Mouse (Mus musculus) kidney, postnatal 0 days (tissue): ENCODE data around the gene Hist3h2a. TPM values are rescaled to one million over a fixed set of nuclear protein-coding genes. Genes with fewer than 3 reads are reported as not detected.

Source experiments
- ATAC-seq: fragments of 200-750 bp; cut with Nextera tagmentation; replicated peaks from 2 replicates; pipeline ENCODE4 v1.8.0; 2017; ENCODE audit warnings: low read depth, moderate number of reproducible peaks, moderate TSS enrichment, moderate library complexity; ENCODE audit not compliant: low FRiP score
- DNase-seq: peaks from one replicate; pipeline ENCODE4 v3.0.0-alpha.2; 2016; ENCODE audit warnings: low spot score
- H3K27ac ChIP-seq: fragments of 300-500 bp; sonication (generic); 2 replicates; pipeline ENCODE4 v1.5.1; 2014; ENCODE audit warnings: mild to moderate bottlenecking
- H3K27me3 ChIP-seq: fragments of 300-500 bp; sonication (generic); 2 replicates; pipeline ENCODE4 v1.6.1; 2014; ENCODE audit warnings: low read length, mixed read lengths; ENCODE audit not compliant: insufficient read depth
- H3K36me3 ChIP-seq: fragments of 300-500 bp; sonication (generic); 2 replicates; pipeline ENCODE4 v1.6.1; 2014; ENCODE audit warnings: low read length, mixed read lengths; ENCODE audit not compliant: insufficient read depth
- H3K4me1 ChIP-seq: fragments of 300-500 bp; sonication (generic); replicated peaks from 2 replicates; pipeline ENCODE4 v1.6.1; 2014; ENCODE audit warnings: antibody characterized with exemption, low read length, mixed read lengths; ENCODE audit not compliant: insufficient read depth
- H3K4me2 ChIP-seq: fragments of 300-500 bp; sonication (generic); 2 replicates; pipeline ENCODE4 v1.6.1; 2014; ENCODE audit warnings: mild to moderate bottlenecking, low read length, moderate library complexity, mixed read lengths
- H3K4me3 ChIP-seq: fragments of 300-500 bp; sonication (generic); replicated peaks from 2 replicates; pipeline ENCODE4 v1.5.1; 2014; ENCODE audit warnings: low read depth, low read length
- H3K9ac ChIP-seq: fragments of 300-500 bp; sonication (generic); 2 replicates; pipeline ENCODE4 v1.6.1; 2014; ENCODE audit warnings: low read depth, low read length
- H3K9me3 ChIP-seq: fragments of 300-500 bp; sonication (generic); replicated peaks from 2 replicates; pipeline ENCODE4 v1.6.1; 2016; ENCODE audit warnings: low read length, inconsistent platforms, mixed read lengths
- CTCF ChIP-seq: IDR thresholded peaks from 2 replicates; pipeline ENCODE4 v1.5.1; 2016; ENCODE audit warnings: antibody characterized with exemption, low read depth, mild to moderate bottlenecking, moderate library complexity
- WGBS: fragments of 180-500 bp; shearing (Covaris S2); extraction: QIAGEN DNeasy Blood & Tissue Kit; methylation state at CpG from one replicate; pipeline ENCODE4 v1.1.7; 2014; 5-methylcytosine and 5-hydroxymethylcytosine counted together
- polyA plus RNA-seq: library from polyadenylated mRNA; unstranded; fragments of >200 nt; fragmentation: Nextera tagmentation; extraction: Ambion mirVana; gene quantifications from 2 replicates; pipeline ENCODE4 v1.2.1, GENCODE M21; 2015

Hist3h2a gene
- polyA plus RNA-seq: 40.9 and 41.2 TPM in 2 replicates

DNA sequence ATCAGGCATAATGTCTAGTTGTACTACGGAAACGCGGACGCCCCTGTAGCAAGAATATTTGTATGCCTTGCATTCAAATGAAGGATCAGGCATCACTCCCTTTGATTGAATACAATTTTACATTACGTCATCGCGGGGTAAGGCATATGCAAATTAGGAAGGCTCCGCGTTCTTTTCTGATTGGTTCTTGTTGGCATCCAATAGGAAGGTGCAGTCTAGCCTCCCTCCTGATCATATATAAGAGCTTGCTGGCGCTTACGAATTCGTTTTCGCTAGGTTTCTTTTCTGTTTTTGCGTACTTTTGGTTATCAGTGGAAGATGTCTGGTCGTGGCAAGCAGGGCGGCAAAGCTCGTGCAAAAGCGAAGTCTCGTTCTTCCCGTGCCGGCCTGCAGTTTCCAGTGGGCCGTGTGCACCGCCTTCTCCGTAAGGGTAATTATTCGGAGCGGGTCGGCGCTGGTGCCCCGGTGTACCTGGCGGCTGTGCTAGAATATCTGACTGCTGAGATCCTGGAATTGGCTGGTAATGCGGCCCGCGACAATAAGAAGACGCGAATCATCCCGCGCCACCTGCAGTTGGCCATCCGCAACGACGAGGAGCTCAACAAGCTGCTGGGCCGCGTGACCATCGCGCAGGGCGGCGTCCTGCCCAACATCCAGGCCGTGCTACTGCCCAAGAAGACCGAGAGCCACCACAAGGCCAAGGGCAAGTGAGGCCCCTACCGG lies at the start of gene Hist3h2a, which contains the start of gene Trim17:
Gene Hist3h2a, plus strand, starts transcription at position 266 of the 723 bp plus-strand sequence.
Gene Trim17, plus strand, starts transcription at position 266 of the 723 bp plus-strand sequence.
- Histone ChIP-seq H3K27ac (peak within 1 kb of the TSS; percentile 97), H3K27me3 (no peaks in the 10 kb centered on the region; the same call in 1 of the 2 replicates), H3K9ac (peak within 1 kb of the TSS; percentile 87), H3K4me1 (peaks cover 10% of the 10 kb centered on the region; the same call in 1 of the 2 replicates), H3K36me3 (no peaks in the 10 kb centered on the region), H3K4me2 (peak within 1 kb of the TSS; percentile 66), H3K4me3 (peak within 1 kb of the TSS; percentile 76), H3K9me3 (no peaks in the 10 kb centered on the region)
- peak; percentile 92 for ATAC-seq
- peak; percentile 99 for DNase-seq
- WGBS: under 1% methylated on average over 49 of the region's 49 CpGs
- TF ChIP-seq CTCF: peak; percentile 66

- DNase-seq: peak; percentile 83
- no peak for TF ChIP-seq CTCF
- no peaks in the 10 kb centered on the region for H3K27me3 ChIP-seq
- H3K9ac ChIP-seq: no peak overlapping the region
- 0 out of 2 replicates have a peak, but pooled peaks cover 4% of the 10 kb centered on the region for H3K36me3 ChIP-seq
- H3K4me3 ChIP-seq: no peak overlapping the region
- WGBS: 58% methylated on average over 6 of the region's 6 CpGs
- H3K27ac ChIP-seq: no peak overlapping the region
- H3K9me3 ChIP-seq: no peaks in the 10 kb centered on the region
- no peaks in the 10 kb centered on the region for H3K4me1 ChIP-seq
- no peak overlapping the region for H3K4me2 ChIP-seq
- ATAC-seq: no peak
Observed at GRCm38 (mm10) chr11:58904838-58905237, 49.6 kb upstream of the Hist3h2a start.

DNA sequence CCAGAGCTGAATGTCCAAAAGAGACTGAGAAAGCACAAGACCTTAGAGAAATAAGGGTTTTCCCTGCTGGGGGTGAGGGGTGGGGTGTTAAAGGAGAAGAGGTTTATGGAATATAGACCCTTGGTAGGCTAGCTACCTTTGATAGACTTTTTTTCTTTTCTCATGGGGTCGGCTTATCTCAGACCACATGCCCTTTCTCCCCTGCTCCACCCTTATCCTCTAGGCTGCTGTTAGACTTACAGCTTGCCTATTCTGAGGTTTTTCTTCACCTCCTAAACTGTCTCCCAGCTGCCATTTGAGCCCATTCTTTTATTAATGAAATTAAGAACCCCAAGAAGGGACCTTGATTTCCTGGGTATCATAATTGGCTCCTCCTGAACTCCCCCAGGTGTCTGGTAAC lies 40.7 kb upstream of the Hist3h2a start:
- WGBS: 82% methylated on average over 1 of the region's 1 CpGs
- no peak for TF ChIP-seq CTCF
- DNase-seq (no peak), ATAC-seq (no peak)
- Histone ChIP-seq H3K4me3 (no peak overlapping the region; the same call in 1 of the 2 replicates), H3K4me1 (peaks cover 6% of the 10 kb centered on the region; the same call in 1 of the 2 replicates), H3K36me3 (no peaks in the 10 kb centered on the region), H3K27ac (no peak overlapping the region), H3K27me3 (no peaks in the 10 kb centered on the region), H3K9ac (no peak overlapping the region), H3K9me3 (no peaks in the 10 kb centered on the region), H3K4me2 (peak overlapping the region; percentile 58; the same call in 1 of the 2 replicates)

DNA sequence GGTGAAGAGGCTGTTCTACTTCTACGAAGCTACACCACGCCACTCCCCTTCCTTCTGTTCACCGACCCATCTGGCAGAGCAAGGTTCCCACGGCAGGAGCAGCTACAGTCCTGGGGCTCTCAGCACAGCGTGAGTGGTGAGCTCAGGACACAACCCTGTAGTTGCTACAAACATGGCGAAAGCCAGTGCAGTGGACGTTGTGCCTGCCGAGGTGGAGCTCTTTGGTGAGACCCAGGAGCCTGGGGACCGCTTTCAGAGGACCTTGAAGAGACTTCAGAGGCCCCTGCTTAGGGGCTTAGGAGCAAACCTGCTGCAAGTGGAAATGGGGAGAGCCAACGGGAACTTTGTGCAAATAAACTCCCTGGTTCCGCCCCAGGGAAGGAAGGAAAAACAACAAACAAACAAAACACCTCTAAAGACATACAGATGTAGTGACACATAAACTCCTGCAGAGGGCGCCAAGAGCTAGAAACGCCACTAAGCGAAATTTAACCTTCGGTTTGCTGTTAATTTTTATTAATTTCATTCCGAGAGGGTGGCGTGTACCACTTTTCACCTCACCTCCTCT lies 39.9 kb upstream of the Hist3h2a start:
- TF ChIP-seq CTCF: peak; percentile 81
- Histone ChIP-seq H3K4me2 (peak overlapping the region; percentile 58), H3K27me3 (no peaks in the 10 kb centered on the region), H3K36me3 (no peaks in the 10 kb centered on the region), H3K4me3 (peak overlapping the region; percentile 27), H3K27ac (peak overlapping the region; percentile 56), H3K9me3 (no peaks in the 10 kb centered on the region), H3K4me1 (peaks cover 6% of the 10 kb centered on the region; the same call in 1 of the 2 replicates), H3K9ac (peak overlapping the region; percentile 59)
- DNase-seq: peak; percentile 81
- 14% methylated on average over 17 of the region's 17 CpGs for WGBS
- 0 out of 2 replicates have a peak, but pooled peaks have one; percentile 14 for ATAC-seq

DNA sequence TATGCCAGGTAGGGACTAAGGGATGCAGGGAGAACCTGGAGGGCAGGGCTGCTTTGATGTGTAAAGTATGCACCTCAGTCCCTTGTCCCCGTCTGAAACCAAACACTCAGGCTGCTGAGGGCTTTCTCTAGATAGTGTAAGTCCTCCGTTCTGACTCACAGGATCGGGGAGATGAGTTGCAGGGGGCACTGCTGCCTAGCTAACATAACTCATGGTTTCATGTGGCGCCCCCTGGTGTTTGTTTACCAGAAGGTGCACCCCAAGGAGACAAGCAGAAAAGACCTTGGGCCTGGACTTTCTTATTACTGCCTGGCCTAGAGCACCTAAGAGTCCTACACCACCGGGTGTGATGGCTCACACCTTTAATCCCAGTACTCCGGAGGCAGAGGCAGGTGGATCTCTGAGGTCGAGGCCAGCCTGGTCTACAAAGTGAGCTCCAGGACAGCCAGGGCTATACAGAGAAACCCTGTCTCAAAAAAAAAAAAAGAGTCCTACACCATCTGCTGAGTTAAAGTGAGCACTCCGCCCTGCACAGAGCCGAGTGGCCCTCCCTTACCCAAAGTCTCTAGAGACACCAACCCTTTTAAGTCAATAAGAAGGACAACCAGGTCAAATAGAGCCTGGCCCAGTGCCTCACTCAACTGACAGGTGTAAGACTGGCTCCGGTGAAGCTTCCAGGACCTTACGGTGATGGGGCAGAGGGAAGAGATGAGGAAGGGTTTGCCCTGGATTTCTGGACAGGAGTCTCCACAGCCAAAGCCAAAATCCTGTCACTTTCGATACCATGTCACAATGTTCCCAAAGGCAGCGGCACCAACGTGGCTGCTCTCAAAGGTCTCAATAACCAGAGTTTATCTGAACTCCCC lies 37.4 kb upstream of the Hist3h2a start:
- H3K4me3 ChIP-seq: no peak overlapping the region
- no peak overlapping the region for H3K27ac ChIP-seq
- H3K4me2 ChIP-seq: no peak overlapping the region
- H3K36me3 ChIP-seq: no peaks in the 10 kb centered on the region
- ATAC-seq (no peak), DNase-seq (peak; percentile 71)
- H3K4me1 ChIP-seq: peaks cover 6% of the 10 kb centered on the region; the same call in 1 of the 2 replicates
- TF ChIP-seq CTCF: peak; percentile 71
- no peaks in the 10 kb centered on the region for H3K9me3 ChIP-seq
- no peaks in the 10 kb centered on the region for H3K27me3 ChIP-seq
- 54% methylated on average over 14 of the region's 14 CpGs for WGBS
- H3K9ac ChIP-seq: no peak overlapping the region
